Mouse (Mus musculus): Measurements from ENCODE around the gene Gm49361.
A peak's percentile ranks its signal among the peaks of the same experiment; 100 is the strongest.
"Not testable (repeated sequence)": the region's sequence is repeated elsewhere in the genome, so short reads cannot be mapped to it uniquely, and the experiment has no call there.

Gene Gm49361

GRCm38 (mm10) chr14:57688066-57688465 is 57.8 kb downstream of the Gm49361 start:
- not testable (repeated sequence) for DNase-seq (ENCODE audit: low spot score)

DNA sequence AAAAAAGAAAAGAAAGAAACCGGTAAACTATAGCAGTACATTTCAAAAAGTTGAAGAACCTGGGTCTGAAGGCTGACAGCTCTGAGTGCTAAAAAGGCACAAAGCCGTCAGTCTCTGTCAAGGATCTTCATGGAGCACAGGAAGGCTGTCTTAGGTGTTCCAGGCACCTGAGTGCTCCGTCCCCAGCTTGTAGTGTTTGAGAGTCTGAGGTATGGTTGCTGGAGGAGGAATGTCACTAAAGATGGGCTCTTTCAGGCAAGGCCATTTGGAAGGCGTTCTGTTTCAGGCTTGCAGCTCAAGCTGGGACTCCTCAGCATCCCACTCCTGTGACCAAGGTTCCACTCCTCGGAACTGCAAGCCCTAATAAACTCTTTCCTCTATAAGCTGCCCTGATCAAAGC is 58.5 kb downstream of the Gm49361 start:
- no peak for DNase-seq (ENCODE audit: low spot score)

DNA sequence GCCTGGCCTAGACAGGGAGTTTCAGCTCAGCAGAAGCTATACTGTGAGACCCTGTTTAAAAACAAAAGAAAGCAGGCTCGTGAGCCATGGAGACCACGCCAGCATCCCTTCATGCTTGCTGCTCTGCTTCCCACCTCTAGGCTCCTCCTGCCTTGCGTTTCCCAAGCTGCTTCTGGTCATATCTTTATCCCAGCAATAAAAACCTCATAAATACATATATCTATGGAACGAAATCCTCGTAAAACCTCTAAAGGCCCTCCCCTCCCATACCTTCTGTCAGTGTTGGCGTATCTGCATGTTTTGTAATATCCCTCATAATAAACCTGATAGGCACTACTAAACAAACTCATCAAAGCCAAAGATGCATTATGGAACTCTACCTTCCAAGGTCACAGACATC is 59.3 kb downstream of the Gm49361 start:
- no peak for DNase-seq (ENCODE audit: low spot score)

- no peak for DNase-seq (ENCODE audit: low spot score)
Measured at GRCm38 (mm10) chr14:57684579-57684978, 61.3 kb downstream of the Gm49361 start.

DNA sequence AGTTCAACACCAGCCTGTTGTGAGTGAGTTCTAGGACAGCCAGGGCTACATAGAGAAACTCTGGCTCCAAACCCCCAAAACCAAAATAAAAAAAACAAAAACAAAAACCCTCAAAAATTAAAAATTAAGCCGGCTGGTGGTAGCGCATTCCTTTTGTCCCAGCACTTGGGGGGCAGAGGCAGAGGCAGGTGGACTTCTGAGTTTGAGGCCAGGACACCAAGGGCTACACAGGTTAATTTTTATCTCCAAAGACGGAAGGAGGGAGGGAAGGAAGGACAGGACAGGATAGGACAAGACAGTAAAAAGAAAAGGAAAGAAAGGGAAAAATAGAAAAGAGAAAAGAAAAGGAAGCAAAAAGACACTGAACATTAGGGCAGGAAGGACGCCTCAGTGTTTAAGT is 63.2 kb downstream of the Gm49361 start:
- DNase-seq (ENCODE audit: low spot score): no peak

- peak; percentile 45 for DNase-seq (ENCODE audit: low spot score)
Measured at GRCm38 (mm10) chr14:57679958-57680535, 65.9 kb downstream of the Gm49361 start.

- no peak for DNase-seq (ENCODE audit: low spot score)
Measured at GRCm38 (mm10) chr14:57679523-57679922, 66.4 kb downstream of the Gm49361 start.

DNA sequence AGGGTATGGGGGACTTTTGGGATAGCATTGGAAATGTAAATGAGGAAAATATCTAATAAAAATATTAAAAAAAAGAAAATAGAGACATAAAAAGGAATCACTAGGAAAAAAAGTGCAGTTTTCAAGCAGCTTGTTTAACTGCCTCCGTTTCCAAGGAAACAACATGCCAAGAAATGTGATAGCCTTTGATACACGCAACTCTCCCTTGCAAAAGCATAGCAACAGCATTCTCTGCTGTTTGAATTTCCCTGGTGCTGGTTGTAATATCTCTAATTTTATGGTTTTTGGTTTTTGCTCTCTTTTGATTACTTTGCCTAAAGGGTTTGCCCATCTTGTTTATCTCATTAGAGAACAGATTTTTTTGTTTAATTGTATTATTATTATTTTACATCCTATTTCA is 70.4 kb downstream of the Gm49361 start:
- no peak for DNase-seq (ENCODE audit: low spot score)

- no peak for DNase-seq (ENCODE audit: low spot score)
Measured at GRCm38 (mm10) chr14:57665628-57665950, 80.3 kb downstream of the Gm49361 start.

DNA sequence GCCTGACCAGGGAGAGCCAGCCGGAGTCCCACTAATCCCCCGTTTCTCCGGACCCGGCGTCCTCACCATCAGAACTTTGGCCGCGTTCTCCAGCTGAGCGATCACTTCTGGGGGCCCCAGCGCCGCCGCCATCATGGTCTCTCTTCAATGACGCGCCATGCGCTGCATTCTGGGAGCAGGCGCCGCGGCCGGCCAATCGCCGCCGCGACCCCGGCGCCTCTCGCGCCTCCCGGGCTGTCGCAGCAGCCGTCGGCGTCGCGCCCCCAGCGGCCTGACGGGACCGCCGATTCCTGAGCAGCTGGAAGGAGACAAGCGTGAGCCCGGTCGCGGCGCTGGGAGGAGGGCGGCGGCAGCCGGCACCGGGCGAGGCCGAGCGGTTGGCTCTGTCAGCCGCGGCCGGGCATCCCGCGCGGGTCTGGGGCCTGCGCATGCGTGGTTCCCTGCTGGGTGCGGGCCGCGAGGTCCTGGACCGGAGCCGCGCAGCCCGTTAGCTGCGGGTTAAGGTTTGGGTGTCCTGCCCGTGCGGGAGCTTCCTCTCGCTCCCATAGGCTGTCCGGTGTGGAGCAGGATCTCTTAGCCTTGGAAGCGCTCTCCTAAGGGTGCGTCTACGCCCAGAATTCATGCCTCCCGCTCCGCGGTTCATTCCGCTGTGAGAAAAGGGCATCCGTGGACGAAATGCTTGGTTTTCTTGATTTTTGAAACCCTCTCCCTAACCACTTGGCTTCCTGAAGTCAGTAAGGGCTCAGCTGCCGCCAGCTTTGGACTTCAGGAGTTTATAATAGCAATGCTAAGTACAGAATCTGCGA is 80.9 kb downstream of the Gm49361 start, which contains the start of gene Xpo4:
Gene Xpo4, minus strand, starts transcription at position 609 of the 806 bp plus-strand sequence.
- DNase-seq (ENCODE audit: low spot score): peak; percentile 67

DNA sequence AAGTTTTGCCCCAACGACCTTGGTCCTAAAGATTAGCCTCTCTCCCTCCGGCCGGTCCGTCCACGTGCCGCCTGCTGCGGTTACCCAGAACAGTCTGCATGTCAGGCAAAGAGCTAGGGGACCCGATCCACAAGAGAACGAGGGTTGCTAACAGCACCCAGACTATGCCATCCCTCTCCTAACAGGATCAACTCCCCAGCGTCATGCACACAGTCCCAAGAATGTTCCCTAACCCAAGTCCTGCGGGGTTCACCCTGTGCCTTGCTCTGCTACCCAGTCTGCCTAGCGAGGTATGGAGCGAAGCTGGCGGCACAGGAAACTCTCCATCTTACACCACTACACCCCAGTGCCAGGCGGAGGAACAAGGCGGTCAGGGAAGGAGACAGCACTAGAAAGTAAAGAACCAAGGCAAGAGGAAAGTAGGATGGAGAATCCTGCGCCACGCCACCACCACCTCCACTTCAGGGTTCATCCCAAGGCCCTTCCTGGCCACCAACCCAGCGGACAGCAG is 81.5 kb downstream of the Gm49361 start:
- peak; percentile 36 for DNase-seq (ENCODE audit: low spot score)

- no peak for DNase-seq (ENCODE audit: low spot score)
Measured at GRCm38 (mm10) chr14:57663630-57664029, 82.3 kb downstream of the Gm49361 start.

GRCm38 (mm10) chr14:57658301-57658700 is 87.6 kb downstream of the Gm49361 start:
- DNase-seq (ENCODE audit: low spot score): no peak

DNA sequence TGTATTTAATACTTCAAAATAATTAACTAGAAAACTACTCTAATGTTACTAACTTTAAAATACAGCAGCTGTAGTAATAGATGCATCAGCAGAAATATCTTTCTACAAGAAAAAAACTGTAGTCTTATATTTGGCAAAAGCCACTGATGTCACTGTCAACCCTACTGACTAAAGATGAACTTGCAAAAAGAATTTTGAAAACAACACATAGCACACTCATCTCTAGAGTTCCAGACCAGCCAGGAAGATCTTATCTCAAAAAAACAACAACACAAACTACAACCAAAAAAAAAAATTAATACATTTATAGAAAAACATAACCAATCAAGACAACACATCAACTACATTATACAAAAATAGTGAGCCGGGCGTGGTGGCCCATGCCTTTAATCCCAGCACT is 88.4 kb downstream of the Gm49361 start:
- DNase-seq (ENCODE audit: low spot score): no peak

GRCm38 (mm10) chr14:57656519-57656918 is 89.4 kb downstream of the Gm49361 start:
- DNase-seq (ENCODE audit: low spot score): not testable (repeated sequence)

- DNase-seq (ENCODE audit: low spot score): no peak
Measured at GRCm38 (mm10) chr14:57649501-57649900, 96.4 kb downstream of the Gm49361 start.

DNA sequence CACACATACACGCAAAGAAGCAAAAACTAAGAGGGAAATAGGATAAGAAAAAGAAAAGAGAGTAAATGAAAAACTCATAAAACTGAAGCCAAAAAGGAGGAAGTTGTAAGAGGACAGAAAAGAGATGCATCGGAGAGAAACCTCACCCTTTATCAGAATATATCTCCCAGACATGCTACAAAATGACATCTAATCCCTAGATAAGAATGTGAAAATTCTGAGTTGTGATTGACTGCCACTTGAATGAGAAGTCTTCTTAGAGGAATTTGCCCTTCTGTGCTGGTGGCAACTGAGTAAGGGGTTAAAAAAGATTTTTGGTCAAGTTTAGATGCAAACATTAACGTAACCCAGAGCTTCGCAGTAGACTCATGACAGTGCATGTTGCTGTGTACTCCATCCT is 99.7 kb downstream of the Gm49361 start:
- no peak for DNase-seq (ENCODE audit: low spot score)

DNA sequence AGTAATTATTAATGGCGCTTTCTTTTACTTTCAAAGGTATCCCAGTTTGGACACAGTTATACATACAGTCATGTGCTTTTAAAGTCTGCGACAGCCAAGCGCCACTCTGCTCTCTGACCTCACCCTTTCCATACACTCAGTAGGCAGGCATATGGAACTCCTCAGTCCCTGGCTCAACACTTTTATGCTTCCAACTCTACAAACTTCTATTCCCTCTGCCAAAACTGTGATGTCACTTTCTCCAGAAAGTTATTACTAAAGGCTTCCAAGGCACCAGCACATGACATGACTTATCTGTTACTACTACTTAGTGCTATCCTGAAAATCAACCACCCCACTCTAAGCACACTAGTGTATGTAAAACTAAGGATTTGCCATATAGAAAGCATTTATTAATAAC is 106.8 kb downstream of the Gm49361 start:
- no peak for DNase-seq (ENCODE audit: low spot score)

GRCm38 (mm10) chr14:57634141-57634540 is 111.8 kb downstream of the Gm49361 start:
- DNase-seq (ENCODE audit: low spot score): no peak

DNA sequence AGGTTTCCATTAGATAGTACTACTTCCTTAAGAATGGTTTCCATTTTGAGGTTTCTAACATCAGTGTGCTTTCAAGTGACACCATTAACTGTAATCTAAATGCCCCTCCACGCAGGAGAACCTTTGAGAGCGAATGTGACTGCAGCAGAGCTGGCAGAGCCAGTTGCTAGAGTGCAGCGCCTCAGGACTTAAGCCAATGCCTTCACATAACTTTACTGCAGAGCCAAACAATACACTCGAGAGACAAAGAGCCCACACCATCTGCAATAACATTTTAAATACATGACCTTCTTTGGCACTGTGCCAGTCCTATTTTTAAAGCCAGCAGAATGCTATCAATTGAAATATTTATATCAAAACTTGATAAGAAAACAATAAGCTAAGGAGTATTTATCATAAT is 116.3 kb downstream of the Gm49361 start:
- DNase-seq (ENCODE audit: low spot score): no peak

- no peak for DNase-seq (ENCODE audit: low spot score)
Measured at GRCm38 (mm10) chr14:57622934-57623333, 123.0 kb downstream of the Gm49361 start.

GRCm38 (mm10) chr14:57621699-57622098 is 124.2 kb downstream of the Gm49361 start:
- DNase-seq (ENCODE audit: low spot score): no peak

DNA sequence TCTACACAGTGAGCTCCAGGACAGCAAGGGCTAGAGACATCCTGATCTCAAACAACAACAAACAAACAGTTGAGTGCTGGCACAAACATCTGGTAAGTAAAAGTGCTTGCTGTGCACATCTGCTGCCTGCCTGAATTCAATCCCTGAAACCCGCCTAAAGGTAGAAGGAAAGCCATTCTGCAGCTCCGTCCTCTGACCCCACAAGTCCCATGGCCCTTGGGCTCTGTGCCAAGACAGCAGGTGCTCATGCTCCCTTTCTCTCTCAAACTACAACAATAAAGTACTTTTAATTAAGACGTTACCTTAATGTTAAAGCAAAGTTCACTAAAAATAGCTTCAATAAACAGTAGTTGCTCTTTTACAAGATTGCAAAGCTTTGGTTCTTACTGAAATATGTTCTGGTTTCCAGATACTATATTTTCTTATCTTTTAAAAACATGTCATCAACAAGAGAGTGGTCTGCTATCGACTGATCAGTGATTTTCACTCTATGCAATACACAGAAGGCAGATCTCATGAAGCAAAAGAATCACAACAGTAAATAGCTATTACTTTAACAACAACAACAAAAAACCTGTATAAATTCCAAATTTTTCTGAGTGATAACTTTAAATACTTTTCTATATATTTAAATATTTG is 125.2 kb downstream of the Gm49361 start:
- no peak for DNase-seq (ENCODE audit: low spot score)
